Mouse (Mus musculus) testis, adult 2 months (tissue): ENCODE measurements at regions not wholly inside any gene's neighbourhood (a gene's known extent, or its start where the extent isn't known, plus 50 kb on each side); places are given as distances from the start of the nearest gene placed in this dataset.

Experiments used
- H3K27ac ChIP-seq: fragments of 200-500 bp; 2 replicates; pipeline ENCODE4 v1.5.1; 2012; ENCODE audit warnings: low read depth, low read length; ENCODE audit not compliant: control insufficient read depth, insufficient read depth
- H3K27me3 ChIP-seq: fragments of 200-500 bp; 2 replicates; pipeline ENCODE4 v1.6.1; 2012; ENCODE audit warnings: mild to moderate bottlenecking, low read length, moderate library complexity; ENCODE audit not compliant: control insufficient read depth, insufficient read depth
- H3K36me3 ChIP-seq: fragments of 200-500 bp; 2 replicates; pipeline ENCODE4 v1.6.1; 2012; ENCODE audit warnings: mild to moderate bottlenecking, low read length; ENCODE audit not compliant: control insufficient read depth, insufficient read depth
- H3K4me1 ChIP-seq: fragments of 200-500 bp; 2 replicates; pipeline ENCODE4 v1.6.1; 2012; ENCODE audit warnings: low read length; ENCODE audit not compliant: control insufficient read depth, insufficient read depth
- H3K4me3 ChIP-seq: fragments of 200-500 bp; 2 replicates; pipeline ENCODE4 v1.5.1; 2012; ENCODE audit warnings: low read depth, mild to moderate bottlenecking, low read length, moderate library complexity, mixed read lengths; ENCODE audit not compliant: control insufficient read depth
- CTCF ChIP-seq: fragments of 200-500 bp; IDR thresholded peaks from 2 replicates; pipeline ENCODE4 v1.5.1; 2012; ENCODE audit warnings: low read depth, mild to moderate bottlenecking, inconsistent platforms, low read length, moderate library complexity; ENCODE audit not compliant: control insufficient read depth, insufficient read depth, insufficient replicate concordance
- POLR2A ChIP-seq: fragments of 200-500 bp; IDR thresholded peaks from 2 replicates; pipeline ENCODE4 v1.6.1; 2012; ENCODE audit warnings: low read depth, mild to moderate bottlenecking, inconsistent platforms, low read length, moderate library complexity; ENCODE audit not compliant: control insufficient read depth

DNA sequence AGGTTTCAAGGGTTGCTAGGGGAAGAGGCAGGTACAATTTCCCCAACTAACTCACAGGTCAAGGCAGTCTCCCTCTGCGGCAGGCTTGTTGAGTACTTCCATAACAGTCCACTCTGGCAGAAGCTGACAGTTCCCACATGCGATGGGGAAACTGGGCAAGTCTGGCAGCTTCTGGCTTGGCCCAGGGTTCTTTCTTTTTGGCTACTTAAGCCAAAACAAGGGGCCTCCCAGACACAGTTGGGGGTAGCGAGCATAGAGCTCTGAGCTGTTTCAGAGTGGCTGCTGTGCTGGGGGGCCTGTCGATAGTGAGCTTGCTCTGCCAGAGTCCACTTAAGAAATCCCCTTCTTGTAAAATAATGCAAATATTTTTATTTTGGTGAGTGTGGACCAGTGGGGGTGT, 150.8 kb upstream of the Lemd2 start:
- no peaks in the 10 kb centered on the region; the same call in 1 of the 2 replicates for H3K36me3 ChIP-seq
- no peaks in the 10 kb centered on the region for H3K27me3 ChIP-seq
- peaks cover 14% of the 10 kb centered on the region for H3K4me1 ChIP-seq
- peak overlapping the region; percentile 27 for H3K27ac ChIP-seq
- H3K4me3 ChIP-seq, result peak overlapping the region; percentile 17
- TF ChIP-seq POLR2A, result no peak
- TF ChIP-seq CTCF, result no peak

GRCm38 (mm10) chr17:27349911-27350310, 145.6 kb upstream of the Lemd2 start:
- Histone ChIP-seq H3K36me3 (peaks cover 3% of the 10 kb centered on the region; the same call in 1 of the 2 replicates), H3K27me3 (no peaks in the 10 kb centered on the region), H3K27ac (peak overlapping the region; percentile 18; the same call in 1 of the 2 replicates), H3K4me3 (no peak overlapping the region), H3K4me1 (peaks cover 3% of the 10 kb centered on the region)
- no peak for TF ChIP-seq CTCF
- TF ChIP-seq POLR2A, result peak; percentile 30; the same call in 1 of the 2 replicates

GRCm38 (mm10) chr17:27349432-27349831, 145.2 kb upstream of the Lemd2 start:
- TF ChIP-seq POLR2A (no peak), CTCF (no peak)
- H3K4me3 ChIP-seq, result no peak overlapping the region
- no peaks in the 10 kb centered on the region for H3K27me3 ChIP-seq
- H3K36me3 ChIP-seq, result peaks cover 3% of the 10 kb centered on the region; the same call in 1 of the 2 replicates
- peak overlapping the region; percentile 1; the same call in 1 of the 2 replicates for H3K27ac ChIP-seq
- peaks cover 3% of the 10 kb centered on the region for H3K4me1 ChIP-seq

- H3K27me3 ChIP-seq, result no peaks in the 10 kb centered on the region
- peaks cover 10% of the 10 kb centered on the region for H3K4me1 ChIP-seq
- TF ChIP-seq POLR2A, result no peak
- TF ChIP-seq CTCF, result no peak
- no peaks in the 10 kb centered on the region; the same call in none of the 2 replicates for H3K36me3 ChIP-seq
- H3K27ac ChIP-seq, result peak overlapping the region; percentile 73
- no peak overlapping the region for H3K4me3 ChIP-seq
Measured at GRCm38 (mm10) chr17:27341952-27342890, 138.0 kb upstream of the Lemd2 start.

- Histone ChIP-seq H3K27ac (peak overlapping the region; percentile 50), H3K4me3 (no peak overlapping the region), H3K4me1 (peaks cover 15% of the 10 kb centered on the region)
Measured at GRCm38 (mm10) chr17:27339823-27340222, 135.6 kb upstream of the Lemd2 start.

GRCm38 (mm10) chr17:27339261-27339660, 135.0 kb upstream of the Lemd2 start:
- Histone ChIP-seq H3K27ac (peak overlapping the region; percentile 50), H3K36me3 (no peaks in the 10 kb centered on the region; the same call in none of the 2 replicates), H3K4me3 (no peak overlapping the region), H3K27me3 (no peaks in the 10 kb centered on the region), H3K4me1 (peaks cover 19% of the 10 kb centered on the region)
- TF ChIP-seq POLR2A (no peak), CTCF (no peak)

More at GRCm38 (mm10) chr17:27339823-27340222, 135.6 kb upstream of the Lemd2 start:
- TF ChIP-seq POLR2A, result no peak
- TF ChIP-seq CTCF, result no peak
- Histone ChIP-seq H3K36me3 (no peaks in the 10 kb centered on the region; the same call in none of the 2 replicates), H3K27me3 (no peaks in the 10 kb centered on the region)

GRCm38 (mm10) chr17:27335621-27336020, 131.4 kb upstream of the Lemd2 start:
- peak overlapping the region; percentile 0; the same call in 1 of the 2 replicates for H3K27ac ChIP-seq
- H3K4me3 ChIP-seq, result no peak overlapping the region
- H3K27me3 ChIP-seq, result no peaks in the 10 kb centered on the region
- TF ChIP-seq CTCF (no peak), POLR2A (no peak)
- H3K36me3 ChIP-seq, result no peaks in the 10 kb centered on the region
- H3K4me1 ChIP-seq, result peaks cover 27% of the 10 kb centered on the region
